Mouse (Mus musculus): Measurements from ENCODE around the gene Gm14435. TPM values are rescaled to one million over a fixed set of nuclear protein-coding genes. Genes with fewer than 3 reads are reported as not detected.

Gm14435 gene
- polyA plus RNA-seq (2014; fragmentation: Illumina TruSeq; extraction: RNeasy Lipid Tissue Mini Kit (QIAGEN cat#74804); ENCODE audit: low read depth, low replicate concordance) = 7.8 TPM

DNA sequence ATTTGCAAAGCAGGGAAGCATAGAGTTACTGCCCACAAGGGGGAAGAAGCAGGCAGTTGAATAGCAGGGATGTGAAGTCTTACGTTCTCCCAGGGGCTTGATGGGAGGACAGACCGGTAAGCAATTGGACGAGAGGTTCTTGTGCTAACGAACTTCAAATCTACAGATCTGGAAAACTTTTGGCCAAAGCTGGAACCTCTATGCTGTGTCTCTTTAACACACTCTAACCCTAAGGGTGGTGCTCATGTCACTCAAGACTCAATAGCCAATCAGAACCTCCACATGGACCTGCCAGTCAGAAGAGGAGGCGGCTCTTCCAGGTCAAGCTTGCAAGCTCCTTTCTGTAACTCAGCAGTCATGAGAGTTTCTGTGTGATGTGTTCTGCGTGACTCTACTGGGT, at the start of gene Gm14435:
TSS of gene Gm14435 (plus strand) at position 301 of the 400 bp plus-strand sequence.

Other genes with a start within 250 kb of the Gm14435 start
- gene 2210418O10Rik, start 197.0 kb upstream of the Gm14435 start, polyA plus RNA-seq (2014; fragmentation: Illumina TruSeq; extraction: RNeasy Lipid Tissue Mini Kit (QIAGEN cat#74804); ENCODE audit: low read depth, low replicate concordance) = 50.3 TPM
- not detected for gene Gm11009, start 104.1 kb upstream of the Gm14435 start, polyA plus RNA-seq (2014; fragmentation: Illumina TruSeq; extraction: RNeasy Lipid Tissue Mini Kit (QIAGEN cat#74804); ENCODE audit: low read depth, low replicate concordance)
- 1.3 TPM for gene Gm14434, start 63.2 kb downstream of the Gm14435 start, polyA plus RNA-seq (2014; fragmentation: Illumina TruSeq; extraction: RNeasy Lipid Tissue Mini Kit (QIAGEN cat#74804); ENCODE audit: low read depth, low replicate concordance)
- gene Zfp967, start 97.5 kb downstream of the Gm14435 start, polyA plus RNA-seq (2014; fragmentation: Illumina TruSeq; extraction: RNeasy Lipid Tissue Mini Kit (QIAGEN cat#74804); ENCODE audit: low read depth, low replicate concordance) = not detected
- 13.3 TPM for gene Gm14308, start 212.8 kb downstream of the Gm14435 start, polyA plus RNA-seq (2014; fragmentation: Illumina TruSeq; extraction: RNeasy Lipid Tissue Mini Kit (QIAGEN cat#74804); ENCODE audit: low read depth, low replicate concordance)
- 58.1 TPM for gene Zfp973, start 246.9 kb downstream of the Gm14435 start, polyA plus RNA-seq (2014; fragmentation: Illumina TruSeq; extraction: RNeasy Lipid Tissue Mini Kit (QIAGEN cat#74804); ENCODE audit: low read depth, low replicate concordance)

All from kidney, adult 10 weeks (tissue).